Mouse (Mus musculus): ENCODE results near the gene Coil.

DNA sequence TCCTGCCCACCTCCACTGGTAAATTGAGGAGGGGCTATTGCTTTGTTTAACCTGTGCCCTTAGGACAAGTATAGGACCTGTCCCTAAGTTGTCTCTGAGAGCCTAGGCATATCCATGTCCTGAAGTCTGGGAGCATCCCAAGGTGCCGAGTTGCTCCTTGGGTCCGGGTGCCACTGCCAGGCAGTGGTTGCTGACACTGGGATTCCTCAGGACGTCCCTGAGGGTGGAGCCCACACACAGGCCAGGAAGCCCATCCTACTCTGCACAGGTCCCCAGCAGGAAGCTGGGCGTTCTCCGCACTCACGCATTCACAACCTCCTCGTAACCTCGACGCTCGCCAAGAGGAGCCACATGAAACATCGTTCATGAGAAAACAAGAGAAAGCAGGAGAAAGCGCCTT is 28.6 kb upstream of the Coil start:
- TF ChIP-seq CTCF (IDR thresholded peaks at IDR 0.05; ENCODE audit: control insufficient read depth, insufficient read depth, insufficient read length) (no peak), MAX (IDR thresholded peaks at IDR 0.05) (no peak), MYOD1 (IDR thresholded peaks at IDR 0.05; ENCODE audit: control insufficient read depth, insufficient read length, low read depth) (no peak), CEBPB (IDR thresholded peaks at IDR 0.05; ENCODE audit: low read depth) (no peak), MYOG (IDR thresholded peaks at IDR 0.05; ENCODE audit: control insufficient read depth, extremely low read depth, insufficient read length) (no peak), USF1 (IDR thresholded peaks at IDR 0.05; ENCODE audit: low read depth) (no peak)
